Mouse (Mus musculus): Measurements from ENCODE around the gene Wee2.
A peak's percentile ranks its signal among the peaks of the same experiment; 100 is the strongest.

Gene Wee2

DNA sequence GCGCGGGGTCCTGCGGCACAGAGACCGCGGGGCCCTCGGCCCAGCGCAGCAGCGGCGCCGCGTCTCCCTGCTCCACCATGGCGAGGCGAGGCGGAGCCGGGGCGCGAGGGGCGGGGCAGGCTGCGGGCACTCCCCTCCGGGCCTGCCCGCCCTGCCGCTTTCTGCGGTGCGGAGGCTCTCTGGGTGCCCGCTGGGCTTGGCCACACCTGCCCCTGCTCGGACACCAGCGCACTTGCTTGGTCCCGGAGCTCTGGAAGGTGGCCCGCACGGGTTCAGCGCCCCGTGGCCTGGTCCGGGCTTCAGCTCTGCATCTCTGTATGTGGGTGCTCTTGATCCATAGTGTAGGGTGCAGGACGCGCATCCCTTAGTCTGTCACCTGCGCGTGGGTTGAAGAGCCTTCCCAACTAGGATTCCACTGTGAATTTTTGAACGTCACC, 2.8 kb upstream of the Wee2 start, which contains the start of gene E330009J07Rik:
E330009J07Rik (minus strand) TSS at position 89 of the 437 bp plus-strand sequence.
- peak; percentile 66 for DNase-seq (ENCODE audit: low spot score)

DNA sequence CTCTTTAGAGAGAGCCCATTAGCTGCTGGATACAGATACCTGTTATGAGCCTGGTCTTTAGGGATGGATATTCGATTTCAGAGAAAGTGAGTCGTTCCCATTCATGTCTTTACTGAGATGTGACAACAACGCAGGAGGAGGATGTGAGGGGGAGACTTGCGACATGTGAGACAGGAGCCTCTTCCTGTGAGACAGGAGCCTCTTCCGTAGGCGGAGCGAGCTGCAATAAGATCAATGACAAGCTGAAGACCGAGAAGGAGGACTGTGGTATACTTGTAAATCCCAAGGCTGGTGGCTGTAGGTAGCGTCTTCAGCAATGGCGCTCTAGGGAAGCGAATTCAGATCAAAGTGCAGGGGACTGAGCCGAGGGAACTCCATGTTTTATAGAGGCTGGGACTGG, 843 bp downstream of the Wee2 start:
- no peak for DNase-seq (ENCODE audit: low spot score)

DNA sequence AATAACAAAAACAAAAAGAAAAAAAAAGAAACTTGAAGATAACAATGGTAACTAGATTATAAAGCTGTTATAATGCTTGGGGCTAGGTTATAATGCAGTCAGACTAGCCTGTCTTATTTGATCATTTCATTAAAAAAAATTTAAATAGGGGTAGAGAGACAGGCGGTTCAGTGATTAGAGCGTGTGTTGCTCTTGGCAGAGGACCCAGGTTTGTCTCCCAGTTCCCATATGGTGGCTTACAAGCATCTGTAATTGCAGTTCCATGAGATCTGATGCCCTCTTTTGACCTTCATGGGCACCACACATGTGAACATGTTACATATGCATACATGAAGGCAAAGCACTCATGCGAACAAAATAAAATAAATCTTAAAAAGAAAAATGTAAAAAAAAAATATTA, 2.4 kb downstream of the Wee2 start:
- DNase-seq (ENCODE audit: low spot score) = no peak

DNA sequence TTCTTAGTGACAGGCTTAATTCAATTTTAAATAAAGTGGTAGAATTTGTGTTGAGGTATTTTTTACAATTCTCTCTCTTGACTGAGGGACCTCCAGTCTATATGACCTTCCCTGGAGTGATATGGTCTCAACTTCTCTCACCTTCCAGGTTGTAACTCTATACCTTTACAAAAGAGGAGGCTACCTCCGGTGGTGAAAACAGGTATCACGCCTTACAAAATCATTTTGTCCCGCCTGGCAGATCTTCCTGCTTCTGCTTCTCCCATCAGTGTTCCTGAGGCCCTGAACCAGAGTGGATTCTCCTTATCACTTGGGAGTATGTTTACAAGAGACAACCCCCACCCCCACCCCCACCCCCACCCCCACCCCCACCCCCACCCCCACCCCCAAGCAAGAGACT, 2.9 kb downstream of the Wee2 start:
- DNase-seq (ENCODE audit: low spot score) = no peak

DNA sequence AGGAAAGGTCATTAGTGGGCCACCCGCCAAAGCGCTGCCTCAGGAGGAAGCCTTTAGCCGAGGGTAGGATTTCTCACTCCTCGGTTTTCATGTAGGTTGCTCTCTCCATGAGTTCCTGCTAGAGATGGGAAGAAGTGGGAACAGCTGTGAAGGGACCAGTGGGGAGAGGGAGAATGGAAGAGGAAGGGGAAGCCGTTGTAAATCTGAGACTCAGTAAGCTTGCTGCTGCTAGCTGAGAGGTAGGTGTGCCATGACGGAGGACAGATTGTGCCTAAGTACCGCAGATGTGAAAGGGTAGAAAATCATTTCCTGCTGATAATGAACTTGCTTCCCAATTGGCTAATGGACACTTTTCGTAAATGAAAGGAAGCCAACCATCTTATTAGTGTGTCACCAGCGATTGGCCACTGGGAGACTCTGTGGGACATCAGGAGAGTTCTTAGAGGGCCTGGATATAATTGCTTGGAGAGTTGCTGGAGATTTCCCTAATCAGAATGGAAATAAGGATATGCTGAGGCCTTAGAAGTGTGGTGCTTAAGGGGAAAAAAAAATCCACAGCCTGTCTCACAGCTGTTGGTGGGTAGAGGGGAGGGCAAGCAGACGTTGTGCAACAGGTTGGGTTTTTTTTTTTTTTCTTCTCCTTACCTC, 4.5 kb downstream of the Wee2 start:
- DNase-seq (ENCODE audit: low spot score) = no peak

DNA sequence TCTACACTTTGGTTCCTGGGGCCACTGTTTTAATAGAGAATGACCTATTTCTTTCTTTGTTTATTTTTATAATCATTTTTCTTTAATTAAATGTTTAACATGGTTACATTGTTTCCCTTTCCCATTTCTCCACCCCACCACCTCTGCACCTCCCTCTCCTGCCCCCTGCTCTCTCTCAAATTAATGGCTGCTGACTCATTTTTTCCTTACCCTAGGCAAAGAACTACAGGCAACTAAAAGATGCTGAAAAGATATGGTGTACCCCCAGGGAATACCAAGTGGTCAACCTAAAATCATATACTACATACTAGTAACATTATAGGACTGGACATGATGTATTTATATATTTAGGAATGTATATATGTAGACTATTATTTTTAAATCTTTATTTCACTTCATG, 9.7 kb downstream of the Wee2 start:
- no peak for DNase-seq (ENCODE audit: low spot score)

DNA sequence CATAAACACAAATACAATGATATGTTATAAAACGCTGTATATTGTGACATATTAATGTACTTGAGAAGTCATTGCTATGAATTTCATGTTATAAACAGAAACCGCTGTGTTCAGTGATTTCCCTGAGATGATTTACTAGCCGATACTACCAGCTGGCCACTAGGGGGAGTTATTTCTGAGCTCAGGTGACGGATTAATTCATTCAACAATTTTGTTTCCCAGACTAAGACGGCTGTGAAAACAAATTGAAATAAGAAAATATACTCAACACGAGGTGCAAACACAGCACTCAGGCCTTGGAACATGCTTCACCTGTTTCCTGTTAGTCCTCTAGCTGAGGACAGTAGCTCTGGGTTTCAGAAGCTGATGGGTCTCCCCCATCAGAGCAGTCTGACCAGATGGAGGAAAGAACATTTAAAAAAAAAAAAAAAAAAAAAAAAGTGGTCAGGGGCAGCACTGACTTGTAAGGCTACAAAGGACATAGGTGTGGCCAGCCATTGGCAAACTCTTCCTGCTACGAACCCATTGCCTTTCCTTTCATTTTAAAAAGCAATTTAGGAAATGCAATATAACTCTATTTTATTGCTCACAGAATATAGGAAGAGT, 15.7 kb downstream of the Wee2 start:
- no peak for DNase-seq (ENCODE audit: low spot score)

DNA sequence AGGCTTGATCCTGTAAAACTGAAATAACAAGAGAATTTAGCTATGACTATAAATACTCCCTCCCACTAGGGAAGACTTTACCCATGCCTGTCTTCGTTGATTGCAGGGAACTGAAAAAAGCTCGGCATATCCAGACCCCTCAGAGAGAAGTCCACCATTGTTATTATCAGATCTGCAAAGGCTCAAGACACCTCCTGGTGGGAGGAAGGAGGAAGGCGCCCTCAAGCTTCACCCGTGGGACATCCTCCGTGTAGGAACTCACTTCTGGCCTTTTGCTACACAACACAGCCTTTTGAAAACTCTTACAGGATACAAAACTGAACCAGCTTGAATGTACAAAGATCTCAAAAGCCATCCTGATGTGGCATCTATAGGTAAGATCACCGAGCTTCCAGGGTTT, 26.8 kb downstream of the Wee2 start:
- DNase-seq (ENCODE audit: low spot score) = no peak

DNA sequence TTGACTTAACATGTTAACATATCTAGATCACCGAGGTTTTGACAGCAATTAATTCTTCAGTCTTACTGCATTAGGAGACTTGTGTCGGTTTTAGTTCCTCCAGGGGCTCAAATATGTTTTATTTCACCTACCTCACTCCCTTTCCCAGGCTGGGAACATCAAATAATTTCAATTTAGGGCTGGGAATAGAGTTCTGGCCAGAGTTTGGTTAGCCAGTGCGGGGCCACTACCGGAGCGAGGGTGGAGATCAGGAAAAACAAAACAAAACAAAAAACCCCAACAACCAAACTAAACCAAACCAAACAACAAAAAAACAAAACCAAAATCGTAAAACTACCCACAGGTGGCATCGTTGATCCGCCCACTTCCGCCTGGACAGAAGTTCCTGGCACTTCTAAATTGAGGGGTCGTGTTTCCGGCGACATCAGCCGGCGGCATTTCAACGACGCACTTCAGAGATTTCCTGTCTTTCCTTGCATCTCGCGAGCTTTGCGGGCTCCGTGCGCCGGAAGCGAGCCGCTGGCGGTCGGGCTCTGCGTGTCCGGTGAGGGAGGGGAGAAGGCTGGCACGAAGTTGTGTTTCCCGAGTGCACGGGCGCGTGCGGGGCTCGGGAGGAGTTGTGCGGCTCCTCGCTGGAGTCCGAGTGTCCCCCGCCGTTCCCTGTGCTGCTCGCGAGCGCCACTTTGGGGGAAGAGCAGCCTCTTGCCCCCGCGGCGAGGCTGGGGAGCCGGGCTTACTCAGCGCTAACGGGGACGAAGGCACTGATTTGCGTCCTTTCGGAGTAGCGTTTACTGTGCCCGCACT, 32.2 kb downstream of the Wee2 start, which contains the start of gene Ssbp1:
Ssbp1 (plus strand) TSS at position 437 of the 804 bp plus-strand sequence.
- peak; percentile 88 for DNase-seq (ENCODE audit: low spot score)

DNA sequence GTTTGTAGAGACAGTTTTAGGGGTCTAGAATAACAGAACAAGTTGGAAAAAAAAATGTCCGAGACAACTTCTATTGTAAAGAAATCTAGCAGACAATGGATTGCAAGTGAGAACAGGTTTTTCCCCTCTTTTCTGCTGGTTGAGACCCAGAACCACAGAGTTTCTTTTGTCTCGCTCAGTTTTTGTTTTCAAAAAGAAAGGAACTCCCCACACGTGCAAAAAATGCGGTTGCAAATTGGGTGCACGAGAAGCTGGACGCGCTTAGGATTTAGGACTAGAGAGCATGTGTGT, 32.8 kb downstream of the Wee2 start:
- no peak for DNase-seq (ENCODE audit: low spot score)

DNA sequence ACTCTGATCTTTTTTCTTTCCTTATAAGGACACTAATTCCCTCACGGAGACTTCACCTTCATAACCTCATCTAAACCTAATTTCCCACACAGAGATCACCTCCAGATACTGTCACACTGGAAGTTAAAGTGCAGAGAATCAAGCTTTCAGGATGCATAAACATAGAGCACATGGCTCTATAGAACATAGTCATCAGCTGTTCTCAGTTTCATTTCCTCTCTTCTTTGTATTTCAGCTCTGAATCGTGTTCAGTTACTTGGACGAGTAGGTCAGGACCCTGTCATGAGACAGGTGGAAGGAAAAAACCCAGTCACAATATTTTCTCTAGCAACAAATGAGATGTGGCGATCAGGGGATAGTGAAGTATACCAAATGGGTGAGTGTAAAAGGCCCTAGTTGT, 37.2 kb downstream of the Wee2 start:
- DNase-seq (ENCODE audit: low spot score) = no peak

DNA sequence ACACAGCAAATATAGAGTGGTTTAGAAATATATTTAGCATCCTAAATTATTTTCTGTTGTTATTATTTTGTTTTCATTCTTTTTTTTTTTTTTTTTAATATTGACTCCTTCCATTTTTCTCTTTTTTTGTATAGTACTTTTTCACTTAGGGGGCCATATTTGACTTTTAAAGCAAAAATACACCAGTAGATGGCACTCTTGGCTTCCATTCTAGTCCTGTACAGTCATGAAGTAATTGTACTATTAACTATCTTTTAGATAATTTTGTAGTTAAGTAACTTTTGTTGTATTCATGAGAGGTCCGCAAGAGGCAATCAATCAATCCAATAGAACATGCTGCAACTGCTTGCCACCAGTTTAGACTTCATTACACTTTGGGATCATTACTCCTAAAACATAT, 40.8 kb downstream of the Wee2 start:
- no peak for DNase-seq (ENCODE audit: low spot score)

DNA sequence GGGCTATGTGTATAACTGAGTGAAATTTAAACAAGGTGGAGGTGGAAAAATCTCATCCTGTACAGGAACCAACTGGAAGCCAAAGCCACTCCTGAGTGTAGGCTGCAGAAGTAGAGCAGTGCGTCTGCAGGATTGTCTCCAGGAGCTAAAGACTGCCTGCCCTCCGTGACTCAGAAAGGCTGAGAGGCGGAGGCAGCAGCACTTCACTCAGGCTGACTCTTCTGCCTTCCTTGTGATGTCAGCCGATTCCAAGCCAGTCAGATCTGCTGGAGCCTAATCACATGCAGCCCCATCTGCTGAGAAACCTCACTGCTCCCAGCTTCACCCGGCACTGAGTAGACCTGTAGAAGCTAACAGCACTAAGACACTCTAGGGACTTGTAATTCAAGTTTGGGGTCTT, 43.4 kb downstream of the Wee2 start:
- DNase-seq (ENCODE audit: low spot score) = no peak

DNA sequence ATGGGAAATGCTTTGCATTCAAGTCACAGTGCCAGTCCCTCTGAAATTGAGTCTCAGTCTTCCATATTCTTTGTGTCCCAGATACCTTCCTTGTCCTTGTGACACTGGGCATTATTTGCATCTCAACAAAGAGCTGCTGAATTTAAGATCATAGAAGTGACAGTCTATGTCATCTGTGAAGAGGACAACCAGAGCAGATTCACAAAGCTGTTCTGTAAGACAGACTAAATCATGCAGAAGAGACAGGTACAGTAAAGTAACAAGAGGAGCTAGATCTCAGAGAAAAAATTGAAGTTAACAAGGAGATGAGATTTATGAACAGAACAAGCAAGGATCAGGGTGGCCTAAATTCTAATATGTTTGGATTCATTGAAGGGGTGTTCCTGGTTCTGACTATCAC, 52.0 kb downstream of the Wee2 start, which contains the start of gene Tas2r137:
Tas2r137 (plus strand) TSS at position 301 of the 400 bp plus-strand sequence.
- no peak for DNase-seq (ENCODE audit: low spot score)

DNA sequence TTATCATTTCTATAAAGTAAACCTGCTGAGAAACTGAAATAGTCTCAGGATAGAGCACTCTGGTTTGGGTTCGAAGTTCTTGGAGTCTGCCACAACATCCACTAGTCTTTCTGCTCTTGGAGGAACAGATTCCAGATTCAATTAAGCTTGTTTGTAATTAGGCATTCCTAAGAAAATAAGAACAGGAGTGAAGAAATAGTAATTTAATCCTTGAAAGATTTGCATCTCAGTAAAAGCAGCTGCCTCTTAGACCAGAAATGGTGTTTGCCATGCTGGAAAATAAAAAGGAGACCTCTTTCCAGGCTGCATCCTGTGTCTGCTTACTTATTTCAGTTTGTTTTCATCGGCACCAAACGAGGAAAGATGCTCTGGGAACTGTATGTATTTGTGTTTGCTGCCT, 54.3 kb downstream of the Wee2 start, which contains the start of gene Tas2r108:
Tas2r108 (plus strand) TSS at position 301 of the 400 bp plus-strand sequence.
- DNase-seq (ENCODE audit: low spot score) = no peak
